Mouse (Mus musculus) cerebellum, adult 9-11 months (tissue): ENCODE measurements around the gene Defa22.
"Not testable (repeated sequence)": the region's sequence is repeated elsewhere in the genome, so short reads cannot be mapped to it uniquely, and the experiment has no call there.

Source experiments
- DNase-seq: peaks from one replicate; pipeline ENCODE4 v3.0.0; 2022

The Defa22 gene

GRCm38 (mm10) chr8:21161977-21162376 lies at the start of gene Defa22:
TSS of gene Defa22 (plus strand) at chr8:21162277.
- not testable (repeated sequence) for DNase-seq

DNA sequence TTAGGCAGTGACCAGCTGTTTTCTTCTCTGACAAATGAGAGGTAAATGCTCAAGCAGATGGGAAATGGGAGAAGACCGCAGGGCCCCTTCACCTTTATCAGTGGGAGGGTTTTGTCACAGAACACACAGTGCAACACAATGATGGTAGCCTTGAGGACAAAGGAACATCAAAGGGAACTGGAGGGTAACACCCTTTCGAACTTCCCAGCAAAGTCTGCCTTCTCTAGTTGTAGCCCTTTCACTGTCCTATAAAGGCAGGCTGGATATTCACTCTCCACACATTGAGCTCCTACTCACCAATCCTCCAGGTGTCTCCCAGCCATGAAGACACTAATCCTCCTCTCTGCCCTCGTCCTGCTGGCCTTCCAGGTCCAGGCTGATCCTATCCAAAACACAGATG lies 27.7 kb upstream of the Defa22 start, which contains the start of gene Defa30:
Defa30 (plus strand) TSS at position 301 of the 400 bp plus-strand sequence.
- DNase-seq, result not testable (repeated sequence)

DNA sequence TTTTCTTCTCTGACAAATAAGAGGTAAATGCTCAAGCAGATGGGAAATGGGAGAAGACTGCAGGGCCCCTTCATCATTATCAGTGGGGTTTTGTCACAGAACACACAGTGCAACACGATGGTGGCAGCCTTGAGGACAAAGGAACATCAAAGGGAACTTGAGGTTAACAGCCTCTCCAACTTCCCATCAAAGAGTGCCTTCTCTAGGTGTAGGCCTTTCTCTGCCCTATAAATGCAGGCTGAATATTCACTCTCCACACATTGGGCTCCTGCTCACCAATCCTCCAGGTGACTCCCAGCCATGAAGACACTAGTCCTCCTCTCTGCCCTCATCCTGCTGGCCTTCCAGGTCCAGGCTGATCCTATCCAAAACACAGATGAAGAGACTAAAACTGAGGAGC lies 29.2 kb downstream of the Defa22 start, which contains the start of gene Defa31:
Defa31 (plus strand) TSS at position 301 of the 400 bp plus-strand sequence.
- not testable (repeated sequence) for DNase-seq

DNA sequence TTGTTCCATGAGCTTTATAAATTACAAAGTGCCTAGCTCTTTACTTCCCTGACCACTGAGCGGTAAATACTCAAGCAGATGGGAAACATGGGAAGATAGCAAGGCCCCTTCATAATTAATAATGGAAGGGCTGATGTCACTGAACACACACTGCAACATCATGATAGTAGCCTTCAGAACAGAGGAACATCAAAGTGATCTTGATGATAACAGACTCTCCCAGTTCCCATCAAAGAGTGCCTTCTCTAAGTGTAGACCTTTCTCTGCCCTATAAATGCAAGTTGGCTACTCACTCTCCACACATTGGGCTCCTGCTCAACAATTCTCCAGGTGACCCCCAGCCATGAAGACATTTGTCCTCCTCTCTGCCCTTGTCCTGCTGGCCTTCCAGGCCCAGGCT lies 39.2 kb downstream of the Defa22 start, which contains the start of gene Gm15293:
Gm15293 (plus strand) TSS at position 301 of the 400 bp plus-strand sequence.
- not testable (repeated sequence) for DNase-seq
